Mouse (Mus musculus): ENCODE data around the gene Hdac4. TPM values are rescaled to one million over a fixed set of nuclear protein-coding genes. Genes with fewer than 3 reads are reported as not detected.

Hdac4 gene
- polyA plus RNA-seq, 1 experiment = 6.8 TPM

GRCm38 (mm10) chr1:92137136-92137848 is 58.2 kb downstream of the Hdac4 start:
- TF ChIP-seq POLR2A (IDR thresholded peaks at IDR 0.05; ENCODE audit: borderline replicate concordance, low read depth, low read length) (no peak), CTCF (IDR thresholded peaks at IDR 0.05; ENCODE audit: low read depth, low read length) (no peak)
- Histone ChIP-seq H3K4me3 (ENCODE audit: insufficient read depth, low read length) (no peak overlapping the region), H3K27ac (ENCODE audit: insufficient read depth, low read depth, low read length) (no peak overlapping the region), H3K4me1 (ENCODE audit: control insufficient read depth, insufficient read depth, low read length) (no peaks in the 10 kb centered on the region)

DNA sequence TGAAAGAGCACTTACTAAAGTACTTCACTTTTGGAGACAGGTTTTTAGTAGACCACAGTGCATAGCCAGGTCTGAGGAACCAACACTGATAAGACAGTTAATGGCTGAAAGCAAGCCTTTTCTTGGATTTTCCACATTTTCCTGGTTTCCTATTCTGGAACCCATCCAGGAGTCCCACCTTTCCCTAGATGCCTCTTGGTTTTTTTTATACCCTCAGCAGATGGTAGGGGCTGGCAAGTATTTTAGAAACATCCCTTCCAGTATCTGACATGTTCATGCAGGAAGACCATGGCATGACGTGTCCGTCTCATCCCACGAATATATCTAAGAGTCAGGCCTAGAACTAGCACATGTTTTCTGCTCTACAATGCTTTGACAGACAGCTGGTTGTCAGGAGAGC is 59.1 kb downstream of the Hdac4 start:
- no peaks in the 10 kb centered on the region for H3K4me1 ChIP-seq (ENCODE audit: control insufficient read depth, insufficient read depth, low read length)
- H3K4me3 ChIP-seq (ENCODE audit: insufficient read depth, low read length) = no peak overlapping the region
- TF ChIP-seq CTCF (IDR thresholded peaks at IDR 0.05; ENCODE audit: low read depth, low read length) = no peak
- TF ChIP-seq POLR2A (IDR thresholded peaks at IDR 0.05; ENCODE audit: borderline replicate concordance, low read depth, low read length) = no peak
- no peak overlapping the region for H3K27ac ChIP-seq (ENCODE audit: insufficient read depth, low read depth, low read length)

GRCm38 (mm10) chr1:92132181-92132580 is 63.3 kb downstream of the Hdac4 start:
- no peak overlapping the region for H3K27ac ChIP-seq (ENCODE audit: insufficient read depth, low read depth, low read length)
- H3K4me3 ChIP-seq (ENCODE audit: insufficient read depth, low read length) = no peak overlapping the region
- peaks cover 8% of the 10 kb centered on the region for H3K4me1 ChIP-seq (ENCODE audit: control insufficient read depth, insufficient read depth, low read length)
- TF ChIP-seq CTCF (IDR thresholded peaks at IDR 0.05; ENCODE audit: low read depth, low read length) (no peak), POLR2A (IDR thresholded peaks at IDR 0.05; ENCODE audit: borderline replicate concordance, low read depth, low read length) (no peak)

DNA sequence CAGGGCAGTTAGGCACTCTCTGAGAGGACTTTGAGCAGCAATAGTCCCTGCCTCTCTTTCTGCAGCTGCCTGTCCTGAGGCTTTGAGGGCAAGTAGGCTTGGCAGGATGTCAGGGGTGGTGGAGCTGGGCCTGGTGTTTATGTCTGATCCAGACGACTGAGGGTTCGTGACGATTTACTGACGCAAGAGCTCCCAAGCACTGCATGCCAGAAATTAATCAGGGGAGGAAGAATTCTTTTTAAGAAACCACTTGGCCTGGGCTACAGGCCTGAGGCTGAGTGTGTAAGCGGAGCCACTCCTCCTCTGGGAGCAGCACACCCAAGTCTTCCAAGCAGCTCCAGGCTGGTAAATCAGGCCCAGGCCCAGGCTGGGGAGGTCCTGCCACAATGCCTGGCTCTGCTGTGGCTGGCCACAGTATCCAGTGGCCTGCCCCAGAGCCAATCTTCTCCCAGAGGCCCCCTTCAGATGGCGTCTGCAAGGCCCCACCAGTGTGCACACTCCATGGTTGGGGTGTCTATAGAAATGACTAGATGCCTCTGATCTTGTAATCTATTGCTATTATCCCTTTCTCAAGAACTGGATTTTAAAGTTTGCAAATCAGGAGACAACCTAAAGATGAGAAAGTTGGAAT is 64.9 kb downstream of the Hdac4 start:
- peaks cover 13% of the 10 kb centered on the region for H3K4me1 ChIP-seq (ENCODE audit: control insufficient read depth, insufficient read depth, low read length)
- H3K4me3 ChIP-seq (ENCODE audit: insufficient read depth, low read length) = no peak overlapping the region
- no peak overlapping the region for H3K27ac ChIP-seq (ENCODE audit: insufficient read depth, low read depth, low read length)
- TF ChIP-seq POLR2A (IDR thresholded peaks at IDR 0.05; ENCODE audit: borderline replicate concordance, low read depth, low read length) (no peak), CTCF (IDR thresholded peaks at IDR 0.05; ENCODE audit: low read depth, low read length) (no peak)

DNA sequence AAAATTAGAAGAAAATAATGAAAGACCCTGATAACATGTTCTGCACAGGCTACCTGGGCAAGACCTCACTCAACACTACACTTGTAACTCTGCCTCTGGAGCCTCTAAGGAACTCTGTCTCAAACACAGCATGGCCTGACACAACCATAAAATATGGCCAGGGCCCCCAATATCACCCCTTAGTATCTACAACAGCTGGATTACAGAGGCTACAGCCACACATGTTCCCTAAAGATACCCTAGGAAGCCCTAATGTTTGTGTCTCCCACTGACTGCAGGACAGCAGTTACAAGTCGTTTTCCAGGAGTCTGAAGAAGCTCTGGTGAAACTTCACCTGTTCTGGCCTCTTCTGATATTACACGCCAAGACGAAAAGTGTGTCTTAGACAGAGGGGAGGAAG is 65.7 kb downstream of the Hdac4 start:
- no peak overlapping the region for H3K4me3 ChIP-seq (ENCODE audit: insufficient read depth, low read length)
- TF ChIP-seq CTCF (IDR thresholded peaks at IDR 0.05; ENCODE audit: low read depth, low read length) (no peak), POLR2A (IDR thresholded peaks at IDR 0.05; ENCODE audit: borderline replicate concordance, low read depth, low read length) (no peak)
- peaks cover 13% of the 10 kb centered on the region for H3K4me1 ChIP-seq (ENCODE audit: control insufficient read depth, insufficient read depth, low read length)
- no peak overlapping the region for H3K27ac ChIP-seq (ENCODE audit: insufficient read depth, low read depth, low read length)

- H3K4me1 ChIP-seq (ENCODE audit: control insufficient read depth, insufficient read depth, low read length) = peaks cover 13% of the 10 kb centered on the region
- TF ChIP-seq POLR2A (IDR thresholded peaks at IDR 0.05; ENCODE audit: borderline replicate concordance, low read depth, low read length) (no peak), CTCF (IDR thresholded peaks at IDR 0.05; ENCODE audit: low read depth, low read length) (no peak)
- H3K27ac ChIP-seq (ENCODE audit: insufficient read depth, low read depth, low read length) = peak overlapping the region; percentile 58
- peak overlapping the region; percentile 41; the same call in 1 of the 2 replicates for H3K4me3 ChIP-seq (ENCODE audit: insufficient read depth, low read length)
Observed at GRCm38 (mm10) chr1:92127785-92128184, 67.7 kb downstream of the Hdac4 start.

DNA sequence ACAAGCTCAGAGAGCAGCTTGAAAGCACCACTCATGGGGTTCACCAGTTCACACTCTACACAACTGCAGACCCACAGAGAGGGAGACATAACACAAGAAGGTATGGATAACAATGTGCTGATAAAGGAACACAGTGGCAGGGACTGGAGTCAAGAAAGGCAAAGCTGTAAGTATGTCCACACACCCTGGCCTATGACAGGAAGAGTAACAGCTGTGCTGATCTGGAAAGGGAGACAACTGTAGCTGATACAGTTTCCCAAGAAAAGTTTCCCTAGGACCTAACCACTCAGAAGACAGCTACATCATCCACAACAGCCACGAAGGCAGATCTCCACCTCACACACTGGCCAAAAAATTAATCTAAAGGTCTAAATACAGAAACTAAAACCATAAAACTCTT is 68.1 kb downstream of the Hdac4 start:
- no peak for TF ChIP-seq CTCF (IDR thresholded peaks at IDR 0.05; ENCODE audit: low read depth, low read length)
- no peak for TF ChIP-seq POLR2A (IDR thresholded peaks at IDR 0.05; ENCODE audit: borderline replicate concordance, low read depth, low read length)
- peak overlapping the region; percentile 41 for H3K4me3 ChIP-seq (ENCODE audit: insufficient read depth, low read length)
- H3K4me1 ChIP-seq (ENCODE audit: control insufficient read depth, insufficient read depth, low read length) = peaks cover 13% of the 10 kb centered on the region
- peak overlapping the region; percentile 58 for H3K27ac ChIP-seq (ENCODE audit: insufficient read depth, low read depth, low read length)

DNA sequence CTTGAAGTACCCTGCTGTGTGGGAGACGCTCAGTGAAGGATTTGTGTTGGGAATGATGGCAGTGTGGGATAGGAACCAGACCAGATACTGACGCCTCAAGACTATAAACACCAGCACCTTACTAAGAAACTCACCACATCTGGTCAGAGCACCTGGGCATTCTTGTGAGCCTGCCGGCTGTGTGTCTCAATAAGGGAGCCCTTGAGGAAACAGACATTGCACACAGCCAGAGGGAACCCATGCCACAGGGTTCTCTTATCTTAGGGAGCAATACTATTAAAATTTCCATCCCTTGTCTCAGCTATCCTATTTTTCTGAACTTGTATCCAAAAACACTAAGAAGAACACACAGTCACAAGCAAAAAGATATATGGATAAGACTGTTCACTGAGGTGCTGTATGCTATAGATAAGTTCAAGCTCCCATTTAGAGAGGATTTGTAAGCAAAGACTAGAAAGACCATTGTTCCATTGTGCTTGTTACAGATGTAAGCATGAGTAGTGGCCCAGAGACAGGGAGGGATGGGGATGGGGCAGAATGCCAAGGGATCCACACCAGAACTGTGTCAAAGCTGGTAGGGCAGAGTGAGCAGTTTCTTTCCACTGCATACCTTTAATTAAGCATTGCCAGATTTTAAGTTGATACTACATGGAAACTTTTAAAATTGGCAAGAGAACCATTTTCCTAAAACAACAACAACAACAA is 70.8 kb downstream of the Hdac4 start:
- Histone ChIP-seq H3K4me1 (ENCODE audit: control insufficient read depth, insufficient read depth, low read length) (peaks cover 13% of the 10 kb centered on the region), H3K27ac (ENCODE audit: insufficient read depth, low read depth, low read length) (no peak overlapping the region), H3K4me3 (ENCODE audit: insufficient read depth, low read length) (no peak overlapping the region)
- no peak for TF ChIP-seq POLR2A (IDR thresholded peaks at IDR 0.05; ENCODE audit: borderline replicate concordance, low read depth, low read length)
- TF ChIP-seq CTCF (IDR thresholded peaks at IDR 0.05; ENCODE audit: low read depth, low read length) = no peak

DNA sequence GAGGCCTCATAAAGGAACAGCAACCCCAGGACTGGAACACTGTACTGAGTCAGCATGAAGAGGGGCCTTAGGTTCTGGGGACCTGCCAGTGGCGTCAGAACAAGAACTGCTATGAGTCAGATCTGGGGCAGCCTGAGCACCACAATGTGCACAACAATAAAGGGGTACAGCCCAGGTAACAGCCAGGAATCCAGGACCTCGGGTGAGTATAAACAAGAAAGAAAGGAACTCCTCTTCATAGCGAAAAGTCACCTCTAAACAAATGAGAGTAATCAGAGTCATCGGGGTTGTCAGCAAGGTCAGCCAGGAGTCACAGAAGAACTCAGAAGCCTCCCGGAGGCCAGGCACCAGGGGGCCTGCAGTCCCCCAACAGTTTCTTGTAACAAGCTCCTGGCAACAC is 76.2 kb downstream of the Hdac4 start:
- Histone ChIP-seq H3K4me3 (ENCODE audit: insufficient read depth, low read length) (no peak overlapping the region), H3K27ac (ENCODE audit: insufficient read depth, low read depth, low read length) (no peak overlapping the region), H3K4me1 (ENCODE audit: control insufficient read depth, insufficient read depth, low read length) (peaks cover 5% of the 10 kb centered on the region)
- TF ChIP-seq POLR2A (IDR thresholded peaks at IDR 0.05; ENCODE audit: borderline replicate concordance, low read depth, low read length) = no peak
- TF ChIP-seq CTCF (IDR thresholded peaks at IDR 0.05; ENCODE audit: low read depth, low read length) = no peak

GRCm38 (mm10) chr1:92117597-92117996 is 77.9 kb downstream of the Hdac4 start:
- TF ChIP-seq POLR2A (IDR thresholded peaks at IDR 0.05; ENCODE audit: borderline replicate concordance, low read depth, low read length) (no peak), CTCF (IDR thresholded peaks at IDR 0.05; ENCODE audit: low read depth, low read length) (no peak)
- no peak overlapping the region for H3K27ac ChIP-seq (ENCODE audit: insufficient read depth, low read depth, low read length)
- no peak overlapping the region for H3K4me3 ChIP-seq (ENCODE audit: insufficient read depth, low read length)
- H3K4me1 ChIP-seq (ENCODE audit: control insufficient read depth, insufficient read depth, low read length) = peaks cover 5% of the 10 kb centered on the region

Data from bone marrow macrophage, adult 2 months (primary cell).